In the genomic region with DNA sequence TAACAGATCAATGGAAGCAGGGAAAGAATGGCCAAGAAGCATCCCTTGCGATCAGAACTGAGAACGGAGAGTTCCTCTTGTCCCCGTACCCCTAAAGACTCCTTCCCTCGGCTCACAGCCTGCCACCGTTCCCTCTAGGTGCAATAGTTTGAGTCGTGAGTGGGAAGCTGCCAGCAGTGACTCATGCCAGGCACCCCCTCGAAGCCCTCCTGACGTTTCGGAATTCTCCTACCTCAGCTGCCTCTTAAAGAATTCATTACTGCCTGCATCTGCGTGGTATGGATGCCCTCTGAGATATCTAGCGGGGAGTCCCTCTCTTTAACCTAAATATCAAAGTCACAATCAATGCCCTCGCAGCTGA, we compare ENCODE assay signal across 15 mouse cellular contexts.
DNase-seq lines count a peak whose midpoint lies in the region; ATAC-seq and TF ChIP-seq lines count a peak whose summit lies in the region.
"Had no signal": no experiment of that assay in that cellular context is flagged by ENCODE, and none has a peak within 500 bp of the region (broad histone marks: within the 10 kb centered on the region; RNA-seq: fewer than 3 reads in every experiment).

No protein-coding gene starts in this region.

- 0 out of 2 replicates have a peak overlapping the region, but pooled peaks have one; percentile 1 for H3K9ac ChIP-seq in forebrain, postnatal 0 days
- H3K9ac ChIP-seq in forebrain, embryonic 14.5 days (ENCODE audit: low read length), result no peak overlapping the region
- no peak overlapping the region for H3K9ac ChIP-seq in hindbrain, embryonic 16.5 days (ENCODE audit: low read depth, low read length)
- no peak overlapping the region for H3K9ac ChIP-seq in midbrain, embryonic 15.5 days
- H3K9ac ChIP-seq: embryonic facial prominence, embryonic 12.5 days; forebrain, embryonic 12.5 days; liver, embryonic 14.5 days had no signal

- H3K36me3 ChIP-seq in forebrain, postnatal 0 days (ENCODE audit: insufficient read depth), result no peaks in the 10 kb centered on the region
- H3K36me3 ChIP-seq in forebrain, embryonic 14.5 days (ENCODE audit: control insufficient read depth, insufficient read depth, low read length), result no peaks in the 10 kb centered on the region
- no peaks in the 10 kb centered on the region for H3K36me3 ChIP-seq in hindbrain, embryonic 16.5 days (ENCODE audit: control insufficient read depth, insufficient read depth, low read length)
- no peaks in the 10 kb centered on the region for H3K36me3 ChIP-seq in midbrain, embryonic 15.5 days (replicated peaks)
- H3K36me3 ChIP-seq: embryonic facial prominence, embryonic 12.5 days; forebrain, embryonic 12.5 days had no signal

- no peaks in the 10 kb centered on the region for H3K27me3 ChIP-seq in forebrain, postnatal 0 days (ENCODE audit: insufficient read depth, low read length)
- no peaks in the 10 kb centered on the region for H3K27me3 ChIP-seq in forebrain, embryonic 14.5 days (replicated peaks; ENCODE audit: control insufficient read depth, insufficient read depth, low read length)
- H3K27me3 ChIP-seq in hindbrain, embryonic 16.5 days (replicated peaks; ENCODE audit: control insufficient read depth, insufficient read depth, low read length), result no peaks in the 10 kb centered on the region
- no peaks in the 10 kb centered on the region for H3K27me3 ChIP-seq in midbrain, embryonic 15.5 days (replicated peaks)
- H3K27me3 ChIP-seq: embryonic facial prominence, embryonic 12.5 days; forebrain, embryonic 12.5 days; megakaryocyte, embryonic 14.5 days had no signal

- TF ChIP-seq CTCF in forebrain, postnatal 0 days (IDR thresholded peaks at IDR 0.05; ENCODE audit: low read depth), result no peak
- TF ChIP-seq CTCF in brain, embryonic 14.5 days (IDR thresholded peaks at IDR 0.05; ENCODE audit: borderline replicate concordance, extremely low read depth, insufficient read depth, insufficient read length), result no peak
- no peak for TF ChIP-seq CTCF in lung, adult 2 months (IDR thresholded peaks at IDR 0.05; ENCODE audit: insufficient read depth, low read length)

- intact Hi-C loops in gastrocnemius, postnatal 36 days (cut with DNase I), result no loop called here

- no peak overlapping the region for H3K4me3 ChIP-seq in forebrain, postnatal 0 days (ENCODE audit: low read depth, low read length)
- H3K4me3 ChIP-seq in forebrain, embryonic 14.5 days (ENCODE audit: low read depth, low read length), result no peak overlapping the region
- no peak overlapping the region for H3K4me3 ChIP-seq in hindbrain, embryonic 16.5 days (ENCODE audit: low read length)
- no peak overlapping the region for H3K4me3 ChIP-seq in midbrain, embryonic 15.5 days
- H3K4me3 ChIP-seq in lung, adult 2 months (replicated peaks; ENCODE audit: extremely low read depth, low read depth, low read length), result no peak overlapping the region
- H3K4me3 ChIP-seq: embryonic facial prominence, embryonic 12.5 days; forebrain, embryonic 12.5 days; megakaryocyte, embryonic 14.5 days had no signal

- ATAC-seq in forebrain, postnatal 0 days, result no peak
- no peak for ATAC-seq in forebrain, embryonic 14.5 days
- ATAC-seq in hindbrain, embryonic 16.5 days, result peak; percentile 14; the same call in 1 of the 2 replicates
- no peak; the same call in 1 of the 2 replicates for ATAC-seq in midbrain, embryonic 15.5 days (replicated peaks)

- WGBS in forebrain, postnatal 0 days, result 52% methylated on average over 12 of the region's 12 CpGs
- 65% methylated on average over 12 of the region's 12 CpGs for WGBS in forebrain, embryonic 14.5 days
- WGBS in hindbrain, embryonic 16.5 days, result 55% methylated on average over 12 of the region's 12 CpGs
- WGBS in midbrain, embryonic 15.5 days, result 57% methylated on average over 12 of the region's 12 CpGs
- WGBS in lung, adult 2 months, result 70% methylated on average over 12 of the region's 12 CpGs

- peak; percentile 18 for DNase-seq in forebrain, postnatal 0 days
- no peak for DNase-seq in forebrain, embryonic 14.5 days (ENCODE audit: low spot score)
- peak; percentile 21 for DNase-seq in brain, embryonic 14.5 days (ENCODE audit: low read depth)
- no peak for DNase-seq in lung, adult 2 months
- DNase-seq in lung, postnatal 4 days, result no peak
- no peak for DNase-seq in gastrocnemius, postnatal 36 days
- DNase-seq: adrenal gland, postnatal 25 days; cerebellum, adult 8-10 months had no signal

- H3K4me2 ChIP-seq in forebrain, postnatal 0 days (ENCODE audit: low read depth), result peak overlapping the region; percentile 26; the same call in 1 of the 2 replicates
- H3K4me2 ChIP-seq in forebrain, embryonic 14.5 days (ENCODE audit: low read length), result no peak overlapping the region; the same call in 1 of the 2 replicates
- H3K4me2 ChIP-seq in hindbrain, embryonic 16.5 days (ENCODE audit: low read length), result no peak overlapping the region; the same call in 1 of the 2 replicates
- peak overlapping the region; percentile 23; the same call in 1 of the 2 replicates for H3K4me2 ChIP-seq in midbrain, embryonic 15.5 days
- H3K4me2 ChIP-seq: embryonic facial prominence, embryonic 12.5 days had no signal

- no peak for TF ChIP-seq POLR2A in brain, embryonic 14.5 days (IDR thresholded peaks at IDR 0.05; ENCODE audit: borderline replicate concordance, extremely low read depth, insufficient read depth, insufficient read length, poor library complexity, severe bottlenecking)
- TF ChIP-seq POLR2A in lung, adult 2 months (IDR thresholded peaks at IDR 0.05; ENCODE audit: borderline replicate concordance, extremely low read depth, low read depth, low read length), result no peak

- H3K4me1 ChIP-seq in forebrain, postnatal 0 days (ENCODE audit: insufficient read depth), result 0 out of 2 replicates have a peak, but pooled peaks cover 5% of the 10 kb centered on the region
- peaks cover 4% of the 10 kb centered on the region for H3K4me1 ChIP-seq in forebrain, embryonic 14.5 days (ENCODE audit: control insufficient read depth, insufficient read depth, low read length)
- H3K4me1 ChIP-seq in hindbrain, embryonic 16.5 days (ENCODE audit: control insufficient read depth, insufficient read depth, low read depth, low read length), result peaks cover 7% of the 10 kb centered on the region
- peaks cover 12% of the 10 kb centered on the region for H3K4me1 ChIP-seq in midbrain, embryonic 15.5 days
- no peaks in the 10 kb centered on the region for H3K4me1 ChIP-seq in lung, adult 2 months (ENCODE audit: control insufficient read depth, insufficient read depth, low read length)
- H3K4me1 ChIP-seq: embryonic facial prominence, embryonic 12.5 days; megakaryocyte, embryonic 14.5 days had no signal

- H3K9me3 ChIP-seq in forebrain, postnatal 0 days (ENCODE audit: low read length), result no peaks in the 10 kb centered on the region
- H3K9me3 ChIP-seq in forebrain, embryonic 14.5 days (replicated peaks; ENCODE audit: control insufficient read depth, low read length), result no peaks in the 10 kb centered on the region
- H3K9me3 ChIP-seq in hindbrain, embryonic 16.5 days (ENCODE audit: control insufficient read depth, low read length), result no peaks in the 10 kb centered on the region; the same call in 1 of the 2 replicates
- H3K9me3 ChIP-seq in midbrain, embryonic 15.5 days, result no peaks in the 10 kb centered on the region
- H3K9me3 ChIP-seq: embryonic facial prominence, embryonic 12.5 days; forebrain, embryonic 12.5 days; megakaryocyte, embryonic 14.5 days had no signal

- H3K27ac ChIP-seq in forebrain, postnatal 0 days (ENCODE audit: low read depth, low read length), result no peak overlapping the region
- H3K27ac ChIP-seq in forebrain, embryonic 14.5 days (ENCODE audit: low read depth, low read length), result no peak overlapping the region
- H3K27ac ChIP-seq in hindbrain, embryonic 16.5 days (ENCODE audit: low read depth, low read length), result no peak overlapping the region
- peak overlapping the region; percentile 34; the same call in 1 of the 2 replicates for H3K27ac ChIP-seq in midbrain, embryonic 15.5 days
- H3K27ac ChIP-seq: embryonic facial prominence, embryonic 12.5 days; forebrain, embryonic 12.5 days; kidney, postnatal 0 days; liver, embryonic 14.5 days had no signal

Comparison
In these comparisons a context has a peak if more than half of its experiments do, and no peak if none do; other contexts are left out.
1. DNase-seq: peak in forebrain, postnatal 0 days (single experiment) and brain, embryonic 14.5 days (single experiment); none in forebrain, embryonic 14.5 days (single experiment), lung, adult 2 months (single experiment), lung, postnatal 4 days (0 of 2) and gastrocnemius, postnatal 36 days (0 of 2).
2. H3K4me2 ChIP-seq: peak in forebrain, postnatal 0 days (single experiment) and midbrain, embryonic 15.5 days (single experiment); none in forebrain, embryonic 14.5 days (single experiment) and hindbrain, embryonic 16.5 days (single experiment).